Mouse (Mus musculus): ENCODE data around the gene Lmo1. TPM values are rescaled to one million over a fixed set of nuclear protein-coding genes. Genes with fewer than 3 reads are reported as not detected.
A peak's percentile ranks its signal among the peaks of the same experiment; 100 is the strongest.

Gene Lmo1
- polyA plus RNA-seq, 1 experiment from 2014 or later = 37.3 TPM

DNA sequence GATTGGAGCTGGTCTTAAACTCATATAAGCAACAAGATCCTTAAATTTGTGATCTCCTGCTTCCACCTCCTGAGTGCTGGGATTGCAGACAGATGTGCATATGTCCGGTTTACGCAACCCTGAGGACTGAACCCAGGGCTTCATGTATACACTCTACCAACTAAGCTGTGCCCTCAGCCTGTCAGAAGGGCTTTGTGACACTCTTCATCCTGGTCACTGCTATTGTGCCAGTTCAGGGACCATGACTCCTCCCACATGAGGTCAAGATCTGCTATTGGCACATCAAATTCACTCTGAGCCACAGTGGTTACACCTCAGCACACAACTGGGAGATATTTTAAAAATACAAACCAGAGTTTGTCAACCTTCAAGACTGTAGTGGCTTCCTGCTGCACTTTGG is 11.0 kb upstream of the Lmo1 start:
- H3K36me3 ChIP-seq (ENCODE audit: control insufficient read depth, insufficient read depth, low read length) = no peaks in the 10 kb centered on the region
- DNase-seq (ENCODE audit: low spot score) (no peak), ATAC-seq (ENCODE audit: low read depth) (no peak)
- no peak overlapping the region for H3K9ac ChIP-seq (ENCODE audit: low read depth, low read length)
- no peak overlapping the region for H3K4me2 ChIP-seq (ENCODE audit: low read depth, low read length)
- H3K9me3 ChIP-seq (ENCODE audit: control insufficient read depth, low read length) = no peaks in the 10 kb centered on the region
- WGBS = 70% methylated on average over 2 of the region's 2 CpGs
- no peak overlapping the region for H3K4me3 ChIP-seq (ENCODE audit: low read depth, low read length)
- H3K27me3 ChIP-seq (replicated peaks; ENCODE audit: control insufficient read depth, insufficient read depth, low read length) = no peaks in the 10 kb centered on the region
- H3K27ac ChIP-seq (replicated peaks; ENCODE audit: low read depth, low read length) = no peak overlapping the region
- H3K4me1 ChIP-seq (ENCODE audit: control insufficient read depth, insufficient read depth, low read length) = no peaks in the 10 kb centered on the region

DNA sequence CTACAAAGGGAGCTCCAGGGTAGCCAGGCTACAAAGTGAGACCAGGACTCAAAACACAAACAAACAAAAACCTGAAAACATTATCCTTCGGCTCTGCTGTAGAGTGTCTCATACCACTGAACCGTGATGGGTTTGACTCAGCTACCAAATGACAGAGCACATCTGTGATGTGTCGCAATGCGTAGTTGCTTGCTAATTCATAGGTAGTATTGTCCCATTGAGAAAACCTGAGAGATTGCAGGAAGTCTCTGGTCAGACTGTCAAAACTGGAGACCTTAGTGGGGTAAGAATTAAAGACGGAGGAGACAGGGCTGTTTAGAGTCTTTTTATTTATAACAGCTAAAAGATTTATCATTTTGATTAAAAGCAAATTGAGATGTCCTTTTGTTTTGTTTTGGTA is 10.6 kb upstream of the Lmo1 start:
- no peak for ATAC-seq (ENCODE audit: low read depth)
- Histone ChIP-seq H3K4me2 (ENCODE audit: low read depth, low read length) (no peak overlapping the region), H3K4me1 (ENCODE audit: control insufficient read depth, insufficient read depth, low read length) (no peaks in the 10 kb centered on the region), H3K36me3 (ENCODE audit: control insufficient read depth, insufficient read depth, low read length) (no peaks in the 10 kb centered on the region), H3K9me3 (ENCODE audit: control insufficient read depth, low read length) (no peaks in the 10 kb centered on the region), H3K27me3 (replicated peaks; ENCODE audit: control insufficient read depth, insufficient read depth, low read length) (no peaks in the 10 kb centered on the region), H3K27ac (replicated peaks; ENCODE audit: low read depth, low read length) (no peak overlapping the region), H3K4me3 (ENCODE audit: low read depth, low read length) (no peak overlapping the region), H3K9ac (ENCODE audit: low read depth, low read length) (no peak overlapping the region)
- DNase-seq (ENCODE audit: low spot score) = no peak
- 60% methylated on average over 5 of the region's 5 CpGs for WGBS

DNA sequence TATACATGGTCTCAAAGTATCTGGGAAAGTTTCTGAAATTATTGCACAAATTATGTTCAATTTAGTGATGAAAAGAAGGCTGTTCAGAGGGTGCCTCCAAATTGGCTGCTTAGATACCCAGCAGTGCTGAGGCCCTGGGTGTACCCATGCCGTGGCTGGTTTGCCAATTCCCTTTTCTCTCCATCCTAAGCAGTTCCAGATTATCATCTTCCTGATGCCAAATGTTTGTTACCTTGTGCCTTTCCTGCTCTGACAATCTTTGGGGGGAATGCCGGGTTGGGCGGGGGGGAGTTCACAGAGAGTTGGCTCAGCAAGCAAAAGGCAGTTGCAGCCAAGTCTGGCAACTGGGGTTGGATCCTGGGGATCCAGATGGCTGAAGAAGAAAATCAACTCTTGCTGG is 1.7 kb upstream of the Lmo1 start:
- H3K36me3 ChIP-seq (ENCODE audit: control insufficient read depth, insufficient read depth, low read length) = no peaks in the 10 kb centered on the region
- 38% methylated on average over 3 of the region's 3 CpGs for WGBS
- no peaks in the 10 kb centered on the region for H3K9me3 ChIP-seq (ENCODE audit: control insufficient read depth, low read length)
- peaks cover 38% of the 10 kb centered on the region for H3K27me3 ChIP-seq (replicated peaks; ENCODE audit: control insufficient read depth, insufficient read depth, low read length)
- no peak overlapping the region for H3K4me3 ChIP-seq (ENCODE audit: low read depth, low read length)
- no peak overlapping the region for H3K4me2 ChIP-seq (ENCODE audit: low read depth, low read length)
- DNase-seq (ENCODE audit: low spot score) = no peak
- no peak overlapping the region for H3K27ac ChIP-seq (replicated peaks; ENCODE audit: low read depth, low read length)
- no peak for ATAC-seq (ENCODE audit: low read depth)
- no peak overlapping the region for H3K9ac ChIP-seq (ENCODE audit: low read depth, low read length)
- H3K4me1 ChIP-seq (ENCODE audit: control insufficient read depth, insufficient read depth, low read length) = peaks cover 6% of the 10 kb centered on the region

DNA sequence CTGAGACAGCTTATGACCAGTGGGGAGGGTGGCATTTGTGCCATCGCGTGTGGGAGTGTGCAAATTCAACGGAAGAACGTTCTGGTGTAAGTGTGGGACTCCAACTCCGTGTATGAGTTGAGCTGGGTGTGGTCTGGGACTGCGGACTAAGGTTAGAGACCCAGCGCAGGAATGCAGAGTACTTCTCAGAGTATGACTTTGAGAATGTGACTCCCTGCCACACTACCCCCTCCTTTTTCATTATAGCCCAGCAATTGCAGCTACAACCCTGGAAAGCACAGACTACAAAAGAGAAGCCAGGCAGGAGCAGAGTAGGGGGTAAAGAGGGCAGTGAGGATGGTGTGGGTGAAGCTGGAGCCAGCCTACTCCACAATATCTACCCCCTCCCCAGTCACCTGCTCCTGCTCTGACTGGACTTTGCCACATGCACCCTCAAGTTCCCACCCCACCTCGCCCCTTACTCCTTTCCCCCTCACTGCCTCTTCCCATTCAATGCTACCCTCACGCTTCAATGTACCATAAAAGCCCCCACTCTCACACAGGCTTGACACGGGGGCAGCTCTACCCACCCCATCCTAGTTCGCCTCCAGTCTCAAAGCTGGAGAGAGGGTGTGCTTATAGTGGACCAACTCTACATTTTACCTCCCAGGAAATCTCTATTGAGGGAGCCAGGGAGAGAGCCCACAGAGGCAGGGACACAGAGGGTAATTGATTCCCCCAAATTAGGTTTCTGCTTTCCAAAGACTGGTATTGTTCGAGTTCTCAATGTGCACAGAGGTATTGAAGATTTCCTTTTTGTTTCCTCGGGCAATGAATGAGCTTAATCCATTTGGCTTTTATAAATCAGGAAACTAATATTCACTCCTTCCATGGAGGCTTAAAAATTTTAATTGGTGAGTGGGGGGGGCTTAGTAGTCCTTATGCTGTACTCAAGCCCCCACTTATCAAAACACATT is 941 bp upstream of the Lmo1 start:
- DNase-seq (ENCODE audit: low spot score) (no peak), ATAC-seq (ENCODE audit: low read depth) (peak; percentile 4; the same call in 1 of the 2 replicates)
- Histone ChIP-seq H3K27ac (replicated peaks; ENCODE audit: low read depth, low read length) (no peak overlapping the region), H3K9ac (ENCODE audit: low read depth, low read length) (no peak overlapping the region), H3K27me3 (replicated peaks; ENCODE audit: control insufficient read depth, insufficient read depth, low read length) (peaks cover 40% of the 10 kb centered on the region), H3K9me3 (ENCODE audit: control insufficient read depth, low read length) (no peaks in the 10 kb centered on the region), H3K36me3 (ENCODE audit: control insufficient read depth, insufficient read depth, low read length) (no peaks in the 10 kb centered on the region), H3K4me2 (ENCODE audit: low read depth, low read length) (peak overlapping the region; percentile 99), H3K4me1 (ENCODE audit: control insufficient read depth, insufficient read depth, low read length) (peaks cover 6% of the 10 kb centered on the region), H3K4me3 (ENCODE audit: low read depth, low read length) (peak overlapping the region; percentile 70)
- 16% methylated on average over 13 of the region's 13 CpGs for WGBS

DNA sequence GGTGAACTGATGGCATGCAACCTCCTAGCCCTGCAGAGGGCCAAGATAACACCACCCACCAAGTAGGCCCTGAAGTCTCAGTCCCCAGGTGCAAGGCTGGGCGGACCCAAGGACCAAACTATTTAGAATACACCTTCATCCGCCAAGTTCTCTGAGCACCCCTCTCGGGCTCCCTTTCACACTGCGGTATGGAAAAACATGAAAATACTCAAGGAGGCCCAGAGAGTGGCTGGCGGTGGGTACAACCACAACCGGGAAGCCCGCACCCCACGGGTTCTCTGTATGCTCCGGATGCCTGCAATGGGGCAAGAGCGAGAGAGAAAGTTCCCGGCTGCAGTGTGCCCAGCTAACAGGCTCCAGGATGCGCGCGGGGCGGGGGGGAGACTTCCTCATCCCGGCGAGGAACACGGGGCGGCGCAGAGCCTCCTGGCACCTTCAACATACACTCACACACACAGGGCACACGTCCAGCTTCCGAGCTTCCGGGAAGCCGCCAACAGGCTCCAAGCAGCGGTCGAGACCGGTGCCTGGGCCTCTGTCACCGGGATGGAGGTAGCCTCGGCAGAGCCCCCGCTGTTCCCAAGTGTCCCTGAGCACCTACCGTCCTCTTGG is 564 bp downstream of the Lmo1 start:
- ATAC-seq (ENCODE audit: low read depth) = peak; percentile 44
- peak overlapping the region; percentile 99 for H3K4me2 ChIP-seq (ENCODE audit: low read depth, low read length)
- 5% methylated on average over 27 of the region's 31 CpGs for WGBS

DNA sequence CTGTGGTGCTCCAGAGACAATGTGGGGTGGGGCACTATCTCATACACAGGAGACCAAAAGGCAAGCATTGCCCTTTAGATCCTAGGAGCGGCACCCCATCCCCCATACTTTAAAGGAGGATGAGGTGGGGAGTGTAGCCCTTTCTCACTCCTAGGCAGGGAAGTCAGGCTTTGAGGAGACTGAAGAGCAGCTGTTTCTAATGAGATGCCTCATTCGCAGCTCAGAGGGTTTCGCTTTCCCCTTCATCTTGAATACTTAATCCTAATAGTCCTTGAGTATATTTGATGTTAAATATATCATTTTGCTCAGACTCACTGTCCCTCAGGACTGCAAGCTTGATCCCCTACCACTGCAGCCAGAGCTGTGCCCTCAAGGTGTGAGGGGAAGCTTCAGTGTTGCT is 3.1 kb downstream of the Lmo1 start:
- H3K4me2 ChIP-seq (ENCODE audit: low read depth, low read length) = no peak overlapping the region
- no peaks in the 10 kb centered on the region for H3K9me3 ChIP-seq (ENCODE audit: control insufficient read depth, low read length)
- no peaks in the 10 kb centered on the region for H3K36me3 ChIP-seq (ENCODE audit: control insufficient read depth, insufficient read depth, low read length)
- ATAC-seq (ENCODE audit: low read depth) (no peak), DNase-seq (ENCODE audit: low spot score) (no peak)
- H3K27me3 ChIP-seq (replicated peaks; ENCODE audit: control insufficient read depth, insufficient read depth, low read length) = peaks cover 57% of the 10 kb centered on the region
- no peak overlapping the region for H3K9ac ChIP-seq (ENCODE audit: low read depth, low read length)
- H3K27ac ChIP-seq (replicated peaks; ENCODE audit: low read depth, low read length) = no peak overlapping the region
- 38% methylated on average over 3 of the region's 3 CpGs for WGBS
- no peak overlapping the region for H3K4me3 ChIP-seq (ENCODE audit: low read depth, low read length)
- H3K4me1 ChIP-seq (ENCODE audit: control insufficient read depth, insufficient read depth, low read length) = peaks cover 10% of the 10 kb centered on the region

More for the DNA sequence above, 564 bp downstream of the Lmo1 start:
- peak overlapping the region; percentile 70 for H3K4me3 ChIP-seq (ENCODE audit: low read depth, low read length)
- peak; percentile 60 for DNase-seq (ENCODE audit: low spot score)
- peak overlapping the region; percentile 75 for H3K9ac ChIP-seq (ENCODE audit: low read depth, low read length)
- H3K4me1 ChIP-seq (ENCODE audit: control insufficient read depth, insufficient read depth, low read length) = peaks cover 6% of the 10 kb centered on the region
- no peaks in the 10 kb centered on the region for H3K36me3 ChIP-seq (ENCODE audit: control insufficient read depth, insufficient read depth, low read length)
- H3K9me3 ChIP-seq (ENCODE audit: control insufficient read depth, low read length) = no peaks in the 10 kb centered on the region
- peaks cover 46% of the 10 kb centered on the region for H3K27me3 ChIP-seq (replicated peaks; ENCODE audit: control insufficient read depth, insufficient read depth, low read length)
- H3K27ac ChIP-seq (replicated peaks; ENCODE audit: low read depth, low read length) = no peak overlapping the region; the same call in 1 of the 2 replicates

DNA sequence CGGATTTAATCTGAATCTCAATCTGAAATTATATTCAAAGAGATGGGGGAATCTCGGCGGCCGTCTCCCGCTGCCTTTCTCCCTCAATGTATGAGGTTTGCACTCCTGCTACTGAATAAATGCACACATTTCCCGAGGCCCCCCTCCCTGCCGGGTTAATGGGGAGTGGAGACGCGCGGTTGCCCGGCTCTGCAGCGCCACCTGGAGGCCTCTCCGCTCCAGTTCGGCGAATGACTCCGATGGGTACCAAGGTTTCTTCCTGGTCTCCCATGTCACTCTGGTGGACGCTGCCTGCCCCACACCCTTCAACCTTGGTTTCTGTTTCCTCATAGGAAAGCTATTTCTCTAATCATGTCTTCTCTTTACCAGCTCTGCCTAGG is 4.6 kb downstream of the Lmo1 start:
- peak; percentile 48 for ATAC-seq (ENCODE audit: low read depth)
- no peak overlapping the region for H3K9ac ChIP-seq (ENCODE audit: low read depth, low read length)
- H3K27ac ChIP-seq (replicated peaks; ENCODE audit: low read depth, low read length) = no peak overlapping the region
- peak; percentile 84 for DNase-seq (ENCODE audit: low spot score)
- H3K27me3 ChIP-seq (replicated peaks; ENCODE audit: control insufficient read depth, insufficient read depth, low read length) = peaks cover 49% of the 10 kb centered on the region
- 0% methylated on average over 16 of the region's 17 CpGs for WGBS
- peak overlapping the region; percentile 54 for H3K4me3 ChIP-seq (ENCODE audit: low read depth, low read length)
- H3K4me1 ChIP-seq (ENCODE audit: control insufficient read depth, insufficient read depth, low read length) = peaks cover 7% of the 10 kb centered on the region
- peak overlapping the region; percentile 100 for H3K4me2 ChIP-seq (ENCODE audit: low read depth, low read length)
- H3K9me3 ChIP-seq (ENCODE audit: control insufficient read depth, low read length) = no peaks in the 10 kb centered on the region
- H3K36me3 ChIP-seq (ENCODE audit: control insufficient read depth, insufficient read depth, low read length) = no peaks in the 10 kb centered on the region

DNA sequence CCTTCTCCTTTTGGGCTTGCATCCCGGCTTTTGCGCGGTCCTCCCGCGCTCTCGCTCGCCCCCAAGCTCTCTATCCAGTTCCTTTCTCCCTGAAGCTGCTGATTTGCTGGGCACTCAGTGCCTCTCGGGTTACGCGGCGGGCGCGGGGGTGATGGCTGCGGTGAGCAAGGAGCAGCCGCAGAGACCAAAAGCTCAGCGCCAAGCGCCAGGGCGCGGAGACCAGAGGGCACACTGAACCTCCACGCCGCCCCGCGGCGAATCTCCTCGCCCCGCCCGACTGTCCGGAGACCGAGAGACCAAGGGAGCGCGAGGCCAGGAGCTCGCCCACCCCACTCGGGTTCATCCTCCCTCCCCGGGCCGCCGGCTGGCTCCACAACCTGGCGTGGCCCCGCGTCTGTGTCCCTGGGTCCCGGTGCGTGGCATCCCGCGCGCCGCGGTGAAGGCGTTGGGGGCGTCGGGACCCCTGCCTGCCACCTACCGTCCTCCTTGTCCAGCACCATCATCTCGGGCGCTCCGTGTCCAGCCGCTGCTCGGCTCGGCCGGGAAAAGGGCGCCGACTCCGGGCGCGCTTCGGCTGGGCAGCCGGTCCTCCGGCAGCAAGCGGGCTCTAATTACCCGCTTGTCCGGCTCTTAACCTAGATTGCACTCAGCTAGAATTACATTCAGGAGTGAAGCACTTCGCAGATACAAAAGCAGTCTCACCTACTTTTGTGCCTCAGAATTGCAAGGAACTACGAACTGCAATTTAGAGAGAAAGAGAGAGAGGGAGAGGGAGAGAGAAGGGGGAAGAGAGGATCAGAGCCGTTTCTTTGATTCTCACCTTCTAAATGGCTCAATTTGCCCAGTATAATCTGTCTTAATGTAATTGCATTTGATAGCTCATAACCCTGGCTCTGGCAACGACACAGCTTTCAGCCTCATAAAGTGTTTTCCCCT is 5.2 kb downstream of the Lmo1 start:
- peaks cover 43% of the 10 kb centered on the region for H3K27me3 ChIP-seq (replicated peaks; ENCODE audit: control insufficient read depth, insufficient read depth, low read length)
- no peaks in the 10 kb centered on the region for H3K9me3 ChIP-seq (ENCODE audit: control insufficient read depth, low read length)
- peak; percentile 27; the same call in 1 of the 2 replicates for ATAC-seq (ENCODE audit: low read depth)
- peak; percentile 54 for DNase-seq (ENCODE audit: low spot score)
- 1% methylated on average over 39 of the region's 72 CpGs for WGBS
- H3K4me1 ChIP-seq (ENCODE audit: control insufficient read depth, insufficient read depth, low read length) = peaks cover 4% of the 10 kb centered on the region; the same call in 1 of the 2 replicates
- no peaks in the 10 kb centered on the region for H3K36me3 ChIP-seq (ENCODE audit: control insufficient read depth, insufficient read depth, low read length)
- peak overlapping the region; percentile 54 for H3K4me3 ChIP-seq (ENCODE audit: low read depth, low read length)
- peak overlapping the region; percentile 69 for H3K9ac ChIP-seq (ENCODE audit: low read depth, low read length)
- peak overlapping the region; percentile 100 for H3K4me2 ChIP-seq (ENCODE audit: low read depth, low read length)
- peak overlapping the region; percentile 44; the same call in 1 of the 2 replicates for H3K27ac ChIP-seq (replicated peaks; ENCODE audit: low read depth, low read length)
